Mouse (Mus musculus): ENCODE results near the gene Efcab3. TPM values are rescaled to one million over a fixed set of nuclear protein-coding genes. Genes with fewer than 3 reads are reported as not detected.
"Not testable (repeated sequence)": the region's sequence is repeated elsewhere in the genome, so short reads cannot be mapped to it uniquely, and the experiment has no call there.

Gene Efcab3
- polyA plus RNA-seq, 1 experiment from 2014 or later = not detected

DNA sequence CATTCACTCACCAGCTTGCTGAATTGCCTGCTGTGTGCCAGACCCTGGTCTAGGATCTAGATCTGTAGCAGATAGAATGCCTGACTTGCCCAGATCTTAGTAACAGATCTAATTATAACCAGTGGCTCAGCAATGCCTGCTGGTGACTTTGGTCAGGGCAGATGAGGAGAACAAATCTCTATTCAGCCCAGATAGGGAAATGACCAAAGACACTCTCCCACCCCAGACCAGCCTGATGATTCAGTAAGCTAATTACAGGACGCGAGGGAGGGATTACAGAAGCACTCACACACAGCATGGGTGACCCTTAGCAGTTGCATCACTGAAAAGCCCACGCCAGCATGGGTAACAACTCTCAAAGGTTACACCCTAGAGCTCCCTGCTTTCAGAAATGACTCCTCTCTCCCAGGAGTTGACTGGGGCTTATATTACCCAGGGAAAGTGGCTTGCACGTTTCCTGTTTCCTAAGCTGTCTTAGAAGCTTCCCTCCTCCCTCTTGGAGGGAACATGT, 57.2 kb downstream of the Efcab3 start:
- no peak for ATAC-seq
- H3K27me3 ChIP-seq (replicated peaks; ENCODE audit: control insufficient read depth, insufficient read depth, low read length) = no peaks in the 10 kb centered on the region
- 19% methylated on average over 4 of the region's 4 CpGs for WGBS

DNA sequence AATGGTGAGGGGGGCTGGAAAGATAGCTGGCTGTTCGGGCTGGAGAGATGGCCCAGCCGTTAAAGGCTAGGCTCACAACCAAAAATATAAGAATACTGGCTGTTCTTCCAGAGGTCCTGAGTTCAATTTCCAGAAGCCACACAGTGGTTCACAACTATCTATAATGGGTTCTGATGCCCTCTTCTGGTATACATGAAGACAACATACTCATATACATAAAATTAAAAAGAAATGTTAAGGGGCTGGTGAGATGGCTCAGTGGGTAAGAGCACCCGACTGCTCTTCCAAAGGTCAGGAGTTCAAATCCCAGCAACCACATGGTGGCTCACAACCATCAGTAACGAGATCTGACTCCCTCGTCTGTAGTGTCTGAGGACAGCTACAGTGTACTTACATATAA, 58.4 kb downstream of the Efcab3 start:
- H3K4me2 ChIP-seq (ENCODE audit: low read length); H3K4me1 ChIP-seq (replicated peaks; ENCODE audit: control insufficient read depth, insufficient read depth, low read length); ATAC-seq; H3K9ac ChIP-seq (replicated peaks; ENCODE audit: low read depth, low read length); H3K27me3 ChIP-seq (replicated peaks; ENCODE audit: control insufficient read depth, insufficient read depth, low read length); H3K9me3 ChIP-seq (ENCODE audit: control insufficient read depth, low read length); H3K36me3 ChIP-seq (ENCODE audit: control insufficient read depth, insufficient read depth); H3K27ac ChIP-seq (ENCODE audit: low read length); H3K4me3 ChIP-seq (replicated peaks; ENCODE audit: low read length): not testable (repeated sequence)
- 82% methylated on average over 5 of the region's 5 CpGs for WGBS

More for the DNA sequence above, 57.2 kb downstream of the Efcab3 start:
- no peak overlapping the region for H3K9ac ChIP-seq (replicated peaks; ENCODE audit: low read depth, low read length)
- H3K4me2 ChIP-seq (ENCODE audit: low read length) = no peak overlapping the region
- H3K27ac ChIP-seq (ENCODE audit: low read length) = no peak overlapping the region
- no peak overlapping the region for H3K4me3 ChIP-seq (replicated peaks; ENCODE audit: low read length)
- no peaks in the 10 kb centered on the region for H3K36me3 ChIP-seq (ENCODE audit: control insufficient read depth, insufficient read depth)
- H3K4me1 ChIP-seq (replicated peaks; ENCODE audit: control insufficient read depth, insufficient read depth, low read length) = no peaks in the 10 kb centered on the region
- H3K9me3 ChIP-seq (ENCODE audit: control insufficient read depth, low read length) = 0 out of 2 replicates have a peak, but pooled peaks cover 3% of the 10 kb centered on the region

DNA sequence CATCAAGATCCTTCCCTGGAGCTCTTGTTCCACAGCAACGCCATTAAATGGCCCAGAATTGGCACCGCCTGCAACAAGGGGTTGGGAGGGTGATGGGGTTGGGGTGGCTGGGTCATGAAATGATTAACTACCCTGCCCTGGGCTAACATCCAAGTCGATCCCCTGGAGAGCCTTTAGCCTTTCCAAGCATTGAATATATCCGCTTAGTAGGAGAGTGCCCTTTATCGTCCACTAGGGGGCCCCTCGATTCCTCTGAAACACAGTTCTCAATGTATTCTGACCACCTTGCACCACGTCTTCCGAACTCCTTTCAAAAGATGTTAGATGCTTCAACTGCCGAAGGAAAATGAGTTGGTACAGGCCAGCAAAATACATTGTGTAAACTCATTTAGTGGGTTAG, 60.6 kb downstream of the Efcab3 start:
- H3K36me3 ChIP-seq (ENCODE audit: control insufficient read depth, insufficient read depth) = no peaks in the 10 kb centered on the region
- H3K4me1 ChIP-seq (replicated peaks; ENCODE audit: control insufficient read depth, insufficient read depth, low read length) = peaks cover 10% of the 10 kb centered on the region
- no peak for ATAC-seq
- H3K27ac ChIP-seq (ENCODE audit: low read length) = no peak overlapping the region
- WGBS = 5% methylated on average over 9 of the region's 9 CpGs
- H3K9me3 ChIP-seq (ENCODE audit: control insufficient read depth, low read length) = 0 out of 2 replicates have a peak, but pooled peaks cover 3% of the 10 kb centered on the region
- no peak overlapping the region for H3K9ac ChIP-seq (replicated peaks; ENCODE audit: low read depth, low read length)
- no peak overlapping the region for H3K4me2 ChIP-seq (ENCODE audit: low read length)
- H3K27me3 ChIP-seq (replicated peaks; ENCODE audit: control insufficient read depth, insufficient read depth, low read length) = no peaks in the 10 kb centered on the region
- no peak overlapping the region for H3K4me3 ChIP-seq (replicated peaks; ENCODE audit: low read length)

DNA sequence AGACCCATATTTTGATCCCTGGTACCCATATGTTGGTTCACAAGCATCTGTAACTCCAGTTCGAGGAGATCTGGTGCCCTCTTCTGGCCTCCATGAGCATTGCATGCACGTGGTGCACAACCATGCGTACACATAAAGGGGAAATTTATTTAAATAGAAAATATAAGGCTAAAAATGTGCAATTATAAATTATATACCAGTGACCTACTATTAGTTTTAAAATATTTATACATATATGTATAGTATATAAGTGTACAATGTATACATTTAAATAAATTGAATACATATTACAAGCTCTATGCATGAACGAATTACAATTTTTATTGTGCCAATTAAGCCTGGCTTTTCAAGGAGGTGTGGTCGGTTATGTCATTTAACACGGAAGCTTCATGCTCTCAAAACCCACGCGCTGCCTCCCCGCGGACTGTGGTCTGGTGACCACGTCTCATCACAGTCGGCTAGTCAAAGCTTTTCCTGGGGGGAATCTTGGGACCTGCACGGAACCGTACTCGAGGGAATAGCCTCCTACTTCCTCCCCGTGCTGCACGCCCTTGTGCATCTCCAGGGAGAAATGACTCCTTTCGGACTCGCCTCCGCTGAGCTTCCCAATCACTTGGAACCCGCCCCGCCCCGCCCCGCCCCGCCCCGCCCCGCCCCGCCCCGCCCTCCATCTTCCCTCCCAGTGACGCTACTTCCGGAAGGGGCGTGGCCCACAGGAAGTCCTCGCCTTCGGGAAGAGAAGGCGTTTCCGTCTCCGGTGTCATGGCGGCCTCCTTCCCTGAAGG, 62.5 kb downstream of the Efcab3 start, which contains the start of gene Mettl2:
TSS of gene Mettl2 (plus strand) at position 691 of the 785 bp plus-strand sequence.
- Histone ChIP-seq H3K4me1 (replicated peaks; ENCODE audit: control insufficient read depth, insufficient read depth, low read length) (peaks cover 10% of the 10 kb centered on the region), H3K27me3 (replicated peaks; ENCODE audit: control insufficient read depth, insufficient read depth, low read length) (no peaks in the 10 kb centered on the region), H3K9me3 (ENCODE audit: control insufficient read depth, low read length) (0 out of 2 replicates have a peak, but pooled peaks cover 3% of the 10 kb centered on the region), H3K9ac (replicated peaks; ENCODE audit: low read depth, low read length) (peak within 1 kb of the TSS; percentile 71), H3K27ac (ENCODE audit: low read length) (peak within 1 kb of the TSS; percentile 89), H3K4me3 (replicated peaks; ENCODE audit: low read length) (peak within 1 kb of the TSS; percentile 97), H3K4me2 (ENCODE audit: low read length) (peak within 1 kb of the TSS; percentile 82), H3K36me3 (ENCODE audit: control insufficient read depth, insufficient read depth) (no peaks in the 10 kb centered on the region)
- ATAC-seq = peak; percentile 93
- 1% methylated on average over 24 of the region's 38 CpGs for WGBS

DNA sequence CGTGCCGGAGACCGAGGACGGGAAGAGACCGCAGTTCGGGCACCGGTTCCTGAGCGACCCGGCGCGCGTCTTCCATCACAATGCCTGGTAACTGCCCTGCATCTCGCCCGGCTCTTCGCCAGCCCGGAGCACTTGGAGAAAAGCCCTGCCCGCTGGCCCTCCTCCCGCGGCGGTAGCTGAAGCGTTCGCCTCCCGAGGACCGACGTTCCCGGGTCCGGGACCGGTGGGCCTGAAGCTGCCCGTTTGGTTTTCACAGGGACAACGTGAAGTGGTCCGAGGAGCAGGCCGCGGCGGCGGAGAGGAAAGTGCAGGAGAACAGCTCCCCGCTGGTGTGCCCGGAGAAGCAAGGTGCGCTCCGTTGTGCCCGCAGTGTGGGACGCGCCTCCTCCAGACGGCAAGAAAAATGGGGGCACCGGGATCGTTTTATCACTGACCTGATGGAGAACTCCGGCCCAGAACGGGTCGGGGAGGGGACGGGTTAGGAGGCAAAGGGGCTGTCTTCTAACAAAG, 63.2 kb downstream of the Efcab3 start:
- peak overlapping the region; percentile 82 for H3K4me2 ChIP-seq (ENCODE audit: low read length)
- ATAC-seq = peak; percentile 9; the same call in 1 of the 2 replicates
- H3K4me3 ChIP-seq (replicated peaks; ENCODE audit: low read length) = peak overlapping the region; percentile 97
- peak overlapping the region; percentile 71 for H3K9ac ChIP-seq (replicated peaks; ENCODE audit: low read depth, low read length)
- 0 out of 2 replicates have a peak, but pooled peaks cover under 1% of the 10 kb centered on the region for H3K36me3 ChIP-seq (ENCODE audit: control insufficient read depth, insufficient read depth)
- under 1% methylated on average over 49 of the region's 49 CpGs for WGBS
- H3K4me1 ChIP-seq (replicated peaks; ENCODE audit: control insufficient read depth, insufficient read depth, low read length) = peaks cover 10% of the 10 kb centered on the region
- no peak overlapping the region for H3K27ac ChIP-seq (ENCODE audit: low read length)
- H3K9me3 ChIP-seq (ENCODE audit: control insufficient read depth, low read length) = 0 out of 2 replicates have a peak, but pooled peaks cover 3% of the 10 kb centered on the region
- H3K27me3 ChIP-seq (replicated peaks; ENCODE audit: control insufficient read depth, insufficient read depth, low read length) = no peaks in the 10 kb centered on the region

DNA sequence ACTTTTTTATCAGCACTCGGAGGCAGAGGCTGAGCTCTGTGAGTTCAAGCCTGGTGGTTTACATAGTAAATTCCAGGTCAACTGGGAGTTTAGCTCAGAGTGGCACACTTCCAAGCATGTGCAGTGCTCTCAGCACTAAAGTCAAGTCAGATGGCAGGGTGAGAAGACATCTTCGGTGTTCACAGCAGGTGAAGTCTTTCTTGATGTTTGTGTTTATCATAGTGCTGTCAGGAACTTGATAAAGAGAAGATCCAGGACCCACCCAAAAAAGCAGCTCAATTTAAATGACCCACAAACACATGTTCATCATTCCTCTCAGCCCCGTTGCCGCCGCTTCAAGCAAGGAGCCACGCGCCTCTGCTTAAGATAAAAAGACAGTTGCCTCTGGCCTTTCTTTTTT, 72.3 kb downstream of the Efcab3 start:
- Histone ChIP-seq H3K4me1 (replicated peaks; ENCODE audit: control insufficient read depth, insufficient read depth, low read length) (no peaks in the 10 kb centered on the region), H3K27ac (ENCODE audit: low read length) (no peak overlapping the region), H3K9me3 (ENCODE audit: control insufficient read depth, low read length) (no peaks in the 10 kb centered on the region), H3K36me3 (ENCODE audit: control insufficient read depth, insufficient read depth) (peaks cover 51% of the 10 kb centered on the region), H3K9ac (replicated peaks; ENCODE audit: low read depth, low read length) (no peak overlapping the region), H3K4me2 (ENCODE audit: low read length) (no peak overlapping the region), H3K27me3 (replicated peaks; ENCODE audit: control insufficient read depth, insufficient read depth, low read length) (no peaks in the 10 kb centered on the region), H3K4me3 (replicated peaks; ENCODE audit: low read length) (no peak overlapping the region)
- no peak for ATAC-seq
- WGBS = 95% methylated on average over 7 of the region's 7 CpGs

DNA sequence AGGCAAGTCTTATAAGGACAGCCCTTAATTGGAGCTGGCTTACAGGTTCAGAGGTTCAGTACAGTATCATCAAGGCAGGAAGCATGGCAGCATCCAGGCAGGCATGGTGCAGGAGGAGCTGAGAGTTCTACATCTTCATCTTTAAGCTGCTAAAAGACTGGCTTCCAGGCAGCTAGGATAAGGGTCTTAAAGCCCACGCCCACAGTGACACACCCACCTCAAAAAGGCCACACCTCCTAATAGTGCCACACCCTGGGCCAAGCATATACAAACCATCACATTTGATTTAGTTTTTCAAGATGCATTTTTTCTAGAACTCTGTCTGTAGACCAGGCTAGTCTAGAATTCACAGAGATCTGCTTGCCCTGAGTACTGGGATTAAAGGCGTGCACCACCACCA, 73.9 kb downstream of the Efcab3 start:
- peaks cover 47% of the 10 kb centered on the region for H3K36me3 ChIP-seq (ENCODE audit: control insufficient read depth, insufficient read depth)
- WGBS = 94% methylated on average over 2 of the region's 2 CpGs
- not testable (repeated sequence) for H3K27ac ChIP-seq (ENCODE audit: low read length); H3K4me3 ChIP-seq (replicated peaks; ENCODE audit: low read length); H3K4me1 ChIP-seq (replicated peaks; ENCODE audit: control insufficient read depth, insufficient read depth, low read length); H3K4me2 ChIP-seq (ENCODE audit: low read length); H3K27me3 ChIP-seq (replicated peaks; ENCODE audit: control insufficient read depth, insufficient read depth, low read length); H3K9ac ChIP-seq (replicated peaks; ENCODE audit: low read depth, low read length); ATAC-seq; H3K9me3 ChIP-seq (ENCODE audit: control insufficient read depth, low read length)

DNA sequence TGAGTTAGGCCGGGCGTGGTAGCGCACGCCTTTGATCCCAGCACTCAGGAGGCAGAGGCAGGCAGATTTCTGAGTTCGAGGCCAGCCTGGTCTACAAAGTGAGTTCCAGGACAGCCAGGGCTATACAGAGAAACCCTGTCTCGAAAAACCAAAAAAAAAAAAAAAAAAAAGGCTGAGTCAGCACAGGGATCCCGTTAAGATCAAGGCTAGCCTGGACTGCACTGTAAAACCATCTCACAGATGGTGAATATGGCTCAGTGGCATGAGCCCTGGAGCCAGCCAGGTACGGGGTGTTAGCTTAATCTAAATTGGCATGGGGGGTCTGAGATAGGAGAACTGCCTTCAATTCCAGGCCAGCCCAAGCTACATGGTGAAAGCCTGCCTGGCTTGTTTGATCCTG, 77.1 kb downstream of the Efcab3 start:
- WGBS = 91% methylated on average over 6 of the region's 8 CpGs
- ATAC-seq; H3K4me1 ChIP-seq (replicated peaks; ENCODE audit: control insufficient read depth, insufficient read depth, low read length); H3K4me2 ChIP-seq (ENCODE audit: low read length); H3K4me3 ChIP-seq (replicated peaks; ENCODE audit: low read length); H3K27ac ChIP-seq (ENCODE audit: low read length); H3K9ac ChIP-seq (replicated peaks; ENCODE audit: low read depth, low read length); H3K9me3 ChIP-seq (ENCODE audit: control insufficient read depth, low read length); H3K27me3 ChIP-seq (replicated peaks; ENCODE audit: control insufficient read depth, insufficient read depth, low read length): not testable (repeated sequence)
- H3K36me3 ChIP-seq (ENCODE audit: control insufficient read depth, insufficient read depth) = peaks cover 25% of the 10 kb centered on the region

DNA sequence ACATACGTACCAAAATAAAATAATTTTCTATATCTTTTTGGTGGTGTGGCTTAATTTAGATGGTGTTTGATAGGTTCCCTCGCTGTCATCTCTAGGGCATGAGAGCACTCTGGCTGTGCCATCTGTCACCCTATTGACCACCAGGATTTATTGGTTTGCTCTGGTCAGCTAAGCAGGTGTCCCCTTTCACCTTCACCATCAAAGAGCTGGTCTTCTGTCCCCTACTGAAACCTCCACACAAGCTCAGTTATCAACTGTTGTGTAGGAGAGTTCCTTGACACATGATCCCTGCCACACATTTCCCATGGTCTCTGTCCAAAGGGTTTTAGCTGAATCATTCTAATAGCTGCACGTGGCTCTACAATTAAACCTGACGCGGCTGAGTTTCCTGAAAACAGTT, 77.7 kb downstream of the Efcab3 start:
- peaks cover 20% of the 10 kb centered on the region for H3K36me3 ChIP-seq (ENCODE audit: control insufficient read depth, insufficient read depth)
- 95% methylated on average over 5 of the region's 5 CpGs for WGBS
- no peak overlapping the region for H3K9ac ChIP-seq (replicated peaks; ENCODE audit: low read depth, low read length)
- no peak overlapping the region for H3K4me2 ChIP-seq (ENCODE audit: low read length)
- ATAC-seq = no peak
- no peaks in the 10 kb centered on the region for H3K4me1 ChIP-seq (replicated peaks; ENCODE audit: control insufficient read depth, insufficient read depth, low read length)
- H3K4me3 ChIP-seq (replicated peaks; ENCODE audit: low read length) = no peak overlapping the region
- H3K27me3 ChIP-seq (replicated peaks; ENCODE audit: control insufficient read depth, insufficient read depth, low read length) = no peaks in the 10 kb centered on the region
- H3K27ac ChIP-seq (ENCODE audit: low read length) = no peak overlapping the region
- H3K9me3 ChIP-seq (ENCODE audit: control insufficient read depth, low read length) = no peaks in the 10 kb centered on the region

Data from forebrain, embryonic 16.5 days (tissue).